Mouse (Mus musculus): ENCODE data around the gene Adcy1.

Gene Adcy1

GRCm38 (mm10) chr11:7138370-7138769 lies 75.1 kb downstream of the Adcy1 start:
- no peak for DNase-seq

GRCm38 (mm10) chr11:7140449-7140848 lies 77.2 kb downstream of the Adcy1 start:
- no peak for DNase-seq

- no peak for DNase-seq
Measured at GRCm38 (mm10) chr11:7142725-7143124, 79.4 kb downstream of the Adcy1 start.

GRCm38 (mm10) chr11:7144369-7144768 lies 81.1 kb downstream of the Adcy1 start:
- DNase-seq = no peak

GRCm38 (mm10) chr11:7145221-7145620 lies 81.9 kb downstream of the Adcy1 start:
- no peak for DNase-seq

- no peak for DNase-seq
Measured at GRCm38 (mm10) chr11:7147536-7147935, 84.2 kb downstream of the Adcy1 start.

DNA sequence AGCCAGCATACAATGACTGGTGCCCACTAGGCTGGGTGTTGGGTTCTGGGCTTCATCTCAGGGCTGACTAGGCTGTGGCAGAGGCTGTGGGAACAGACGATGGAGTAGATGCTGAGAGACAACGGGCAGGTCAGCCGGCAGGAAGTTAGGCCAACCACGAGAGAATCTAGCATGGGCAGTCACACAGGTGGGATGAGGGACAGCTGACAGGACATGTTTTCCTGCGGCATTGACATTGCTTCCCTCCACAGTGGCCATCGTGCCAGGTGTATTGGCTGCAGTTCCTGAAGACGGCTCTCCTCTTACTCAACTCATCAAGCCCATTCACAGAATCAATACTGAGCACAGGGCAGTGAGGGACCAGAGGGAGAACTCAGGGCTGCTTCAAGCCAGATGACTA lies 84.7 kb downstream of the Adcy1 start:
- no peak for DNase-seq

GRCm38 (mm10) chr11:7149471-7149870 lies 86.2 kb downstream of the Adcy1 start:
- no peak for DNase-seq

DNA sequence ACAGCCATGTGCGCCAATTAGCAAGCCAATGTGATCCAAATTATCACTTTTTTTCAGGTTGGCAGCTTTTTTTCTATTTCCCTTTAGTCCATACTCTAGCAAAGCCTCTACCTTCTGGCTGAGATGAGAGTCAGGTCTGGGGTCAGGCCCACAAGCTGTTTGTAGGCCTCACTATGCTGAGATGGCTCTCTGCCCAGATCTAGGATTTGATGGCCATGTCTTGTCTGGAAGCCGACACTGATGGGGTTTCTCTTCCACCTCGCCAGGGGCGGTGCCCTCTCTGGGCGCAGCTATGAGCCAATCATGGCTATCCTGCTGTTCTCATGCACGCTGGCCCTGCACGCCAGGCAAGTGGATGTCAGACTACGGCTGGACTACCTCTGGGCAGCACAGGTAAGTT lies 87.2 kb downstream of the Adcy1 start:
- DNase-seq = no peak

- no peak for DNase-seq
Measured at GRCm38 (mm10) chr11:7152371-7152770, 89.1 kb downstream of the Adcy1 start.

- no peak for DNase-seq
Measured at GRCm38 (mm10) chr11:7153081-7153480, 89.8 kb downstream of the Adcy1 start.

- no peak for DNase-seq
Measured at GRCm38 (mm10) chr11:7156427-7156826, 93.1 kb downstream of the Adcy1 start.

GRCm38 (mm10) chr11:7158196-7158595 lies 94.9 kb downstream of the Adcy1 start:
- no peak for DNase-seq

- no peak for DNase-seq
Measured at GRCm38 (mm10) chr11:7160146-7160545, 96.9 kb downstream of the Adcy1 start.

GRCm38 (mm10) chr11:7160637-7161101 lies 97.4 kb downstream of the Adcy1 start:
- no peak for DNase-seq

DNA sequence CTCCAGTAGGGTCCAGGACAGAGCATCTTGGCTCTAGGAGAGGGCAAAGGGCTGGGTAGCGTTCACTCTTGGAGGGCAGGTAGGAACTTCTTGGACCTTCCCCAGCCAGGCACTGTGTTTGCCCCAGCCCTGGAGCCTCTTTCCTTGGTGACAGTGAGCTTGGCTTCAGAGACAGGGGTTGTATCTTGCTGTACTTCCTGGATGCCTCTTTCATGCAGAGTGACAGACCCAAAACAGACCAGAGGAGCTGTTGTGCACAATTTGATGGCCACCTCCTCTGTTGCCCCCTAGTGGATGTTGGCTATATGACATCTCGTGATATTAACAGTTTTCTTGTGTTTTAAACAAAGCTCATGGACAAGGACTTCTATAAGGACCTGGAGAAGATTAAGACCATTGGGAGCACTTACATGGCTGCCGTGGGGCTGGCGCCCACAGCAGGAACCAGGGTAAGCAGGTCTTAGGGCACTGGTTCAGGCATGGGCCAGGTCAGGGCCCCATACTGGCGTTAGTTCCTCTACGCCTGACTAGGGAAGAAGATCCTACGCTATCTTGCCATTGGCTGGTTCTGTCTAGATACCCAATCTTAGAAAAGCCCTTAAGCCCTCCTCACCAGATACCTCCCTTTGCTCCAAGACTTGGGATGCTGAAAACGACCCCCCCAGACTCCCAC lies 98.3 kb downstream of the Adcy1 start:
- DNase-seq = no peak

DNA sequence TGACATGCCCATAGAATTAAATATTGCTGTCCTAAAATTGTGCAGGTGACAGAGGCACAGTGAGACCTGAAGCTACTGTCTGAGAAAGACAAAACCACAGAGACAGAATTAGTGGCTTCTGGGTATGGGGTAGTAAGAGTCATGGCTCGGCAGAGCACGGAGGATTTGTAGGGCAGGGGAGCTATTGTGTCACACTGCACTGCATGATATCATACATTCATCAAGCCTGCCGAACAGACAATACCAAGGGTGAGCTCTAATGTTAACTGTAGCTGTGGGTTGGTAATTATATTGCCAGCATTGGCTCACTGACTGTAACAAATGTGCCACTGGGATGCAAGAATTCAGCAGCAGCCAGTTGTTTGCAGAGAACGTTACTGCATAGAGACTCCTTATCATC lies 101.1 kb downstream of the Adcy1 start:
- DNase-seq = no peak

DNA sequence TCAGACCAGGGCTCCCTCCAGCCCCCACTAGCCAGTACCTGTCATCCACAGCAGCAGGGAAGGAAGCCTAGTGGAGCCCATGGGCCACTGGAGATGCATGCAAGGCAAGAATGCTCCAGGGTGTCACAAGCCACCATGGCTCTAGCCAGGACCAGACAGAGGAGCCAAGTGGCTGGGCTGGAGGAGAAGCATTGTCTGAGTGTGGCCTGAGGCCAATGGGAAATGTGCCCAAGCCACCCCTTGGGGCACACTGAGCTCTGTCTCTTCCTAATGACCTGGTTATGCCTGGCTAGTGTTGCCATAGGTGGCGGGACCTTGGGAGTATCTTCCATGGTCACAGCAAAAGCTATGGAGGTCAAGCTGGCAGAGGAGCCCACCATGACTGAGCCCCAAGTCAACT lies 106.4 kb downstream of the Adcy1 start:
- DNase-seq = no peak

- no peak for DNase-seq
Measured at GRCm38 (mm10) chr11:7173664-7174063, 110.4 kb downstream of the Adcy1 start.

- no peak for DNase-seq
Measured at GRCm38 (mm10) chr11:7178724-7179123, 115.4 kb downstream of the Adcy1 start.

DNA sequence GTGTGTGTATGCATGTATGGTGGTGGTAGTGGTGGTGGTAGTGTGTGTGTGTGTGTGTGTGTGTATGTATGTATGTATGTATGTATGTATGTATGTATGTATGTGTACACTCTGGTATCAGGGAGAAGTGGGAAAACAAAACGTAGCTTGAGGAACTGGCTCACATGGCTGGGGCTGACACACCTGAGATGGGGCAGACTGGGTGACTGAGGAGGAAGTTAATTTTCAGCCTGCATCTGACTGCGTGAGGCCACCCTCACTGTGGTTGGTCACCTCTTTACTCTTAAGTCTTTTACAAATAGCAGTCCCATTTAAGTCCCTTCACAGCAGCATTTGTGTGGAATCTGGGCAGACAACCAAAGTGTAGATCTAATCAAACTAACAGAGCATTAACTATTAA lies 116.0 kb downstream of the Adcy1 start:
- DNase-seq = no peak

GRCm38 (mm10) chr11:7182409-7183042 lies 119.2 kb downstream of the Adcy1 start:
- no peak for DNase-seq

GRCm38 (mm10) chr11:7184420-7184819 lies 121.1 kb downstream of the Adcy1 start:
- no peak for DNase-seq

DNA sequence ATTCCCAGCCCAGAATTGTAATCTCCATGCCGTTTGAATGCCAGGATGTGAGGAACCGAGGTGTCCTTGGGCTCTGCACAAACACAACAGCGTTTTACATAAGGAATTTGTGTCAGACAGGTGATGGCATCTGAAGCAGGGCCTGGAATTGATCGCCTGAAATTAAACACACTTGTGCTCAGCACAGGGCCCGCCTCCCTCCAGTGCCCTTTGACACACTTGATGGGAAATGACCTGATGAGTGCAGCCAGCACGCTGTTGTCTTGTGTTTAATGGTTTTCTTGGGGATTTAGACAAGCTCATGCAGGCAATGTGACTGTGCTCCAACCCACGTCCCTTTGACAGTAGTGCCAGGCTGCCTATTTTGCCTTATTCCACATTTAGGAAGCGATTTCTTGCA lies 124.2 kb downstream of the Adcy1 start:
- no peak for DNase-seq

- DNase-seq = no peak
Measured at GRCm38 (mm10) chr11:7188469-7188868, 125.2 kb downstream of the Adcy1 start, which contains the start of gene Gm11985. Gene Gm11985 (minus strand): TSS chr11:7188569.

Data from right cerebral cortex, postnatal 25 days (tissue).